Mouse (Mus musculus): ENCODE data around the gene Chmp6.

DNA sequence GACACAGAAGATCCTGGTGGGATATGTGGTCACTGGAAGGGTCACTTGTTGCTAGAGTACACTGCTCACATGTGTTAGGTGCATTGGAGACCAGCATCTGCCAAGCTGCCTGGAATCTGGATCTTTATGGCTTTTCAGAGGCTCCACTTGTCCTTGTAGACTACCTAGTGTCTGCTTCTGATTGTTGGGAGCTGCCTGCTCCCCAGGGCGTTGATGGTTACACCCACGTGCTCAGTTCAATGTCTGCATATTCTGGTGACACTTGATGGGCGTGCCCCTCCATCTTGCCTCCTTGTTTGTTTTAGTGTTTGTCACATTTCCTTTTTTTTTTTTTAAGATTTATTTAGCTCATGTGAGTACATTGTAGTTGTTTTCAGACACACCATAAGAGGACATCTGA is 23.3 kb upstream of the Chmp6 start:
- TF ChIP-seq POLR2A (IDR thresholded peaks at IDR 0.05; ENCODE audit: insufficient read length, low read depth): no peak
- TF ChIP-seq TCF12 (IDR thresholded peaks at IDR 0.05; ENCODE audit: insufficient read depth, poor library complexity, severe bottlenecking): no peak
